Mouse (Mus musculus) urinary bladder, postnatal 4 days (tissue): ENCODE data around the gene Bmp2k.

ENCODE experiments used
- DNase-seq, 2 experiments: peaks; one replicate each; pipeline ENCODE4 v3.0.0; 2021 to 2022; ENCODE audit warnings: low spot score in 2 of 2

The Bmp2k gene

GRCm38 (mm10) chr5:96972474-96973130 is 24.9 kb upstream of the Bmp2k start:
- DNase-seq = no peak

DNA sequence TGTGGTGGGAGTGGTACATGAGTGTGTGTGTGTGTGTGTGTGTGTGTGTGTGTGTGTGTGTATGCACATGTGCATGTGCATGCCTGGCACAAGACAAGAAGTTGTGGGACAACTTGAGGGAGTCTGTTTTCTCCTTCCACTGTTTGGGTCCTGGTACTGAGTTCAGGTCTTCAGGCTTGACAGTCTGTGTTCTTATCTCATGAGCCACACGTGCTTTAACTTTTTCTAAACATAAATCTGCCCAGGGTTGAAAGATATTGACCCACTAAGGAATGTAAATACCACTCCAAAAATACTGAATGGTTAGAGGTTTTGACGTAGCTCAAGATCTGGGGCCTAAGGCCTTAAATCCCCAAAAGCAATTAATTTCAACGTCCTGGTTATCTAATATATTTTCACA is 23.8 kb upstream of the Bmp2k start:
- no peak for DNase-seq

DNA sequence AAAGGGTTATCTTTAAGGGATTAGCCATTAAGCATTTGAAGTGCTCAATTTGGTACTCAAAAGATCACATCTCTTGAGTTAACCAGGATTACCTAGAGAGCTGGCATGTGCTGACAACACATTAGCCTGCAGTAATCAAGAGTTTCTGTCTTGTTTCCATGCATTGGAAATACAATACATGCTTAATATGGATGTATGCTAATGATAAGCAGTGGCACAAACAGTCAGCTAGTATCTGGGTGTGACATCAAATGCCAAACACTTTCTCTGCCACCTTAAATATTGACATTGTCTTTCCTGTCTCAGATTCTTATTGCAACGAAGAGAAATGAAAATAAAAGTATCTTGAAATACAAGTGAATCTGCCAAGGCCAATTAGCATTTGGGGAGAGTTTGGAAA is 22.8 kb upstream of the Bmp2k start:
- no peak for DNase-seq

DNA sequence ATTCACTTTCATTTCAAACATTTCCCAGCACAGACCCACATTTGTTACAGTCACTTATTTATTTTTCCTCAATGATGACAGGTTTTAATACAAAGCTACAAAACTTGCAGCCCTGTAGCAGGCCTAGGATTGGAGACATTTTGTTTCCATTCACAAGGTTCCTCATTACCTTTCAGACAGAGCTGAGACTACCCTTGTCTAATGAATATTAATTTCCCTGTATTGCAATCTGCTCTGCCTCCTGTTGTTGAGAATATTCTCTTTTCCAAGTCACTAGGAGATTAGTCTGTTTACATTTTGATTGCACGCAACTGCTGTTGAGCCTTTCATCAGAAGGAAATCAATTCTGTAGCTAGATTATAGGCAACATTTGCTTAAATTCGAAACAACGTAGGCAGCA is 22.4 kb upstream of the Bmp2k start:
- no peak for DNase-seq

DNA sequence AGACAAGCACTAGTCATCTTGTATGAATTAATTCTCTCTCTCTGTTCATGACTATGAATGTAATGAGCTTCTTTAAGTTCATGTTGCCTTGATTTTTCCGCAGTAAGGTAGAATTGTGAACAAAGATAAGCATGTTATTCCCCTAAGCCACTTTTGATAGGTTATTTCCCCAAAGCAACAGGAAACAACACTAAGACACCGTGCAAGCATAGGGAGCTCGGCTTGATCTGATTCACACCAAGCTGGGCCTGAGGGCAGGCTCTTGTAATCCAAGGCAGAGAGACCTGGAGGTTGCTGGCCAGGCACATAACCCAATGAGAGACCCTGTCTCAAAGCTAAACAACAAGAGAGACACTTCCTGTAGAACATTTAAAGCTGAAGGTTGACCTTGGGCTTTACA is 21.3 kb upstream of the Bmp2k start:
- DNase-seq = no peak

- no peak for DNase-seq
Measured at GRCm38 (mm10) chr5:96979296-96980007, 18.0 kb upstream of the Bmp2k start.

- DNase-seq = no peak
Measured at GRCm38 (mm10) chr5:96980008-96980634, 17.4 kb upstream of the Bmp2k start.

DNA sequence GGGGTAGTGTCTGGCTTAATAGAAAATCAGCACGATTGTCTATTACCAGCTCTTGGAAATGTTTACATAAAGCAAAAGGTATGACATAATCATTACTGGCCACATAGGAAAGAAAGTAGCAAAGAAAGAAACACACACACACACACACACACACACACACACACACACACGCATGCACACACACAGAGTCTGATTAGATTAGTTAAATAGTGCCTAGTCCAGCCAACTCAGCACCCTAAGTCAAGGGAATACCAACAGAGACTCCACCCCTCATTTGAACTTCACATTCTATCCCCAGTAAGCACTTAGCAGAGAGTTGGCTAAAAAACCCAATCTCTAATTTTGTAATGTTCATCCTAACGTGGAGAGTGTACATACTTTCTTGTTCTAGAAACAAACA is 15.5 kb upstream of the Bmp2k start:
- DNase-seq = no peak

DNA sequence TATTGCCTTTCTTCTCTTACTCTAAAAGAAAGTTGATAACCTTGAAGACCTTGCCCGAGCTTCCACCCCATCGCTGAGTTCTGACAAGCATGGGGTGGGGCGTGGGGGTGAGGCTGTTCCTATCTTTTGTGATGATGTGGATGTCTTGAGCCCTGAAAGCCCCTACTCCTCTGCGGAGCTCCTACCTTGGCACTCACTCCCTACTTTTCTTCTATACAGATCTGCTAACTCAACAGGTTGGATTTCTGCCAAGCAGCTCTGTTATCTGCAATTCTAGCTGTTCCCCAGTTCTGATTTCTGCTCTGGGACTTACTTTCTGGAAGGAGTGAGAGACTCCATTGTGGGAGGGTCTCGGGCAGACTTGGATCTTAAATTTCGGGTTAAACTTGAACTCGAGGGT is 14.3 kb upstream of the Bmp2k start:
- no peak for DNase-seq

- no peak for DNase-seq
Measured at GRCm38 (mm10) chr5:96986850-96987249, 10.6 kb upstream of the Bmp2k start.

- DNase-seq = no peak
Measured at GRCm38 (mm10) chr5:96988880-96989279, 8.6 kb upstream of the Bmp2k start.

DNA sequence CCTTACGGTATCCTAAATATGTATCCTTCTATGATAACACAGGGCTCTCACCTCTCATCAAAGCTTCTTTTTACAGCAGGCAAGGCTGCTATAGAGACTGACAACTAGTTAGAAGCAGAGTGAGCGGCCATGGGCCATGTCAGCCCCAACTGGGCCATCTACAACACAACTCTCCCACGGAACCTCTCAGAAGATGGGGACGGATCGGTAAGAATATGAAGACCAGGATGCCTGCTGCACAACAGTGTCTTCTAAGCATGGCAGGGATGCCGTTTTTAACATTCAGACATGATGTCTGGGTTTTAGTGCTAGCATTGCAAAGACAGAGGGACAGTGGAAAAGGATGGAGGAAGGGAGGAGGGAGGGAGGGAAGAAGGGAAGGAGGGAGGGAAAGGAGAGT is 6.3 kb upstream of the Bmp2k start:
- no peak for DNase-seq

DNA sequence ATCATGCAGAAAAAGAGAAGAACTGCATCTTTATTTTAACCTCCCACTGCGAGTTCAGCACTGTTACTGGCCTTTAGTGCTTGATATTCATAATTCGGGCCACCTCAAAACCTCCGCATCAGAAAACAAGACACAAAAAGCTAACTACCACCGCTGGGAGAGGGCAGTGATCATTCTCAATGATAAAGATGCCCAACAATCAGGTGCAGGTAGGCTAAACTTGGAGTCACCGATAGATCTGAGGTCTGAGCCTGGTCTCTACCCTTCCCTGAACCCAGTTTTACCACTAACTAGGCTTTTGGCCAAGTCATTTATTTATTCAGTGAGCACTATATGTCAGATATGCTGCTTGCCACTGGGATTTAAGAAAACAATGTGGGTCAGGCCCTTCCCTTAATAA is 4.8 kb upstream of the Bmp2k start:
- no peak for DNase-seq

- DNase-seq = no peak
Measured at GRCm38 (mm10) chr5:96993057-96993456, 4.4 kb upstream of the Bmp2k start.

DNA sequence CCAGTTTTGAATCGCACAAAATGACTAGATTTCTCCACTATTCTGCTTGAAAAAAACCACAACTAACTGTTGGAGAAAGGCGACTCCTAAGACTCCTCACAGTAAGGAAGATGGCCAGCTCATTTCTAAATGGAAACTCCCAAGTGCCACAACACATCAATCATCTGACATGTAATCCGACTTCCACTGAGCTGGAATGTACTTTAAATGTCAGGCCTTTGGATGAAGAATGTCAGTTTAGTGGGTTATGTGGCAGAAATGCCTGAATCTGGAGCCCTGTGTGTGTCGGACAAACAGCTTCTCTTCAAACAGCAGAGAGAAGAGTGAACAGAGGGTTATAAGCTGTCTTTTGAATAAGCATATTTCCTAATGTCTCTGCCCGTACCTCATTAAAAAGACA is 1.7 kb upstream of the Bmp2k start:
- DNase-seq = no peak

DNA sequence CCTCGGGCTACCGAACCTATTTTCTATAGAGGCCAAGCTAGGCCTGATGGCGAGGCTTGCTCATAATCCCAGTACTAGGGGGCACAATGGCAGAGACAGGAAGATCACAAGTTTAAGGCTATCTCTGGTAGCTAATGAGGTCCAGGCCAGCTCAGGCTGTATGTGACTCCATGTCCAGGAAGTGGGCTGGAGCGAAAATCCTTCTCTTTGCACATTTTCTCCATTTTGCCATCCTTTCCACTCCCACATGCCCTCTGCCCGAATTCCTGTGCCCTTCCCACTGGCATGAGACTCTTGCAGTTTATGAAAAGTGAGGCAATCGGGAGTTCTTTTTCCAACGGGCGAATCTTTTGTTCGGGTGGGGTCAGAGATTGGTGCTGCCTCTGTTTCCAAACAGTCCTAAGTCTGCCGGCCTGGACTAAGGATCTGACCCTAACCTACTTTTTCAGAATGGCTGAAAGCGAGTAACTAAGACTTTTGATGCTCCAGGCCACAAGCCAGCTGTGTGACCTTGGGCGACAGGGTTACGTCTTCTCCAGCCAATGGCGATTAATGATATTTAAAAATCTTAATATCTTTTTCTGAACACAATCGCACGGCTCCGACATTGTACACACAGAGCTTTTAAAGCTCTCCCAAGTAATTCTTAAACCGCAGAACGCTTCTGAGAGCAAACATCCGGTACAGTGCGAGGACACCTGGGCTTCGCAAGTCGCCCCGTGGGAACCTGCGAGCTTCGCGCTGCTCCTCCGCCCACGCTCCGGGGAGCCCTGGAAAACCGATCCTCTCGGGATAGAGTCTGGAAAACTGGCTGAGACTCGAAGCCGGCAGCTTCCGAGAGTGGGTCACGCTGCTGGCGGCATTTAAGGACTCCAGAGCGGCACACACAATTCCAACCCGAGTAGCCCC is 834 bp upstream of the Bmp2k start:
- DNase-seq = no peak

DNA sequence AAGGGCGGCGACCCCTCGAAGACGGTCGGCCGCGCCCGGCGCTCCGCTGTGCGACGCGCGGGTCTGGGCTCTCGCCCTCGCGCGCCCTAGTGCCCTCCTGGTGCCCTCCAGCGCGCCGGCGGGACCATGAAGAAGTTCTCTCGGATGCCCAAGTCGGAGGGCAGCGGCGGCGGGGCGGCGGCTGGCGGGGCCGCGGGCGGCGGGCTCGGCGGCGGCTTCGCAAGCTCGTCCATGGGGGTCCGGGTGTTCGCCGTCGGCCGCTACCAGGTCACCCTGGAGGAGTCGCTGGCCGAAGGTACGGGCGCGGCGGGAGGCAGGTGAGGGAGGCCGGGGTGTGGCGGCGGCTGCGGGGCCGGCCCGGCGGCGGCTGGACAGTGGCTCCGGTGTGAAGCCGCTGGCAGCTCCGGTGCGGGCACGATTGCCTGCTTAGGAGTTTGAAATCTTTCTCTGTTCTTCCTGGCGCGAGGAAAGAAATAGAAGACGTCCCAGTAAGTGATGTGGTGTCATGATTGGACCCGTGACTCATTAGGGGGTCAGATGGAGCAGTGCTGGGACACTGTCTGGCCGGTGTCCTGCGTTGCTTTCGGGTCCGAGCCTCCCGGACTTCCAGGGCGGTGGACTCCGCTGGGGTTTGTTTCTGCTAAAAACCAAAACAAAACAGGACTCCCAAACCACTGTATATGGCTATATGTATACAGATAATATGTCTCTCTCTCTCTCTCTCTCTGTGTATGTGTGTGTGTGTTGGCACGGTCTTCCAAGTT is 495 bp downstream of the Bmp2k start:
- peak in 1 of 2 experiments; percentile 49 for DNase-seq

- no peak for DNase-seq
Measured at GRCm38 (mm10) chr5:96998566-96998907, 1.0 kb downstream of the Bmp2k start.

- DNase-seq = no peak
Measured at GRCm38 (mm10) chr5:96999601-97000000, 2.1 kb downstream of the Bmp2k start.

DNA sequence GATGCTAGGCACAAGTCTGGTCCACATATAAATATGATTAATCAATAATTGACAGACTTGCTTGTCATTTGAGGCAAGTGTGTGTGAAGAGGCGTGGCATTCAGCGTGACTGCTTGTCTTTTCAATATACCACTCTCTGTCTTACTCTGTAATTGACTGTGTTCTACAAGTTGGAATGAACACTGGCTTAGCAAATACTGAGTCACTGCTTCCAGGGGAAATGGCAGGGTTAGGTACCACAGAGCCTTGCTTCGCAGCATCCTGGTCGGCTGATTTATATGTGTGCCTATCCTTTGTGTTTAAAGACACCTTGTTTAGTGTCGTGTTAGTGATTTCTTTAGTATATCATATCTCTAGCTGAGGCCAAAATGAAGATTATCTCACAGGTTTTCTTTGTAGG is 3.0 kb downstream of the Bmp2k start:
- DNase-seq = no peak

- no peak for DNase-seq
Measured at GRCm38 (mm10) chr5:97001153-97001552, 3.7 kb downstream of the Bmp2k start.

DNA sequence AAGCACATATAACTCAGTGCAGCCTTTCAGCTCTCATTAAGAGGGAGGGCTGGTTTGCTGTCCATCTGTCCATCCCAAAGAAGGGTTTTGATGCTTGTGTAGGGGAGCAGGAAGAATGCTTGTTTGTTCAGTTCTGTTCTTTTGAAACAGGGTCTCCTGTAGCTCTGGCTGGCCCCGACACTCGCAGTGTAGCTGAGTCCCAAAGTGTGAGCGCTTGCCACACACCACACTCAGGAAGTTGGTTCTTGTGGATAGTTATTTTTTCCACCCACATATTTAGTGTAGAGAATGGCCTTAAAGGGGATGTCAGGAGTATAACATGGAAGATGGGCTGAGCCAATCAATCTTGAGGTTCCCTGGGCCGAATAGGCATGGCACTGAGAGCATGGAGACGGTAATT is 4.1 kb downstream of the Bmp2k start:
- DNase-seq = no peak
